Mouse (Mus musculus) thymus, postnatal 36 days (tissue): ENCODE measurements around the gene Rtn4ip1.
"Not testable (repeated sequence)": the region's sequence is repeated elsewhere in the genome, so short reads cannot be mapped to it uniquely, and the experiment has no call there.

Experiments
- DNase-seq, 2 experiments: peaks; one replicate each; pipeline ENCODE4 v3.0.0; 2022; ENCODE audit warnings: mixed read lengths in 2 of 2

Gene Rtn4ip1

DNA sequence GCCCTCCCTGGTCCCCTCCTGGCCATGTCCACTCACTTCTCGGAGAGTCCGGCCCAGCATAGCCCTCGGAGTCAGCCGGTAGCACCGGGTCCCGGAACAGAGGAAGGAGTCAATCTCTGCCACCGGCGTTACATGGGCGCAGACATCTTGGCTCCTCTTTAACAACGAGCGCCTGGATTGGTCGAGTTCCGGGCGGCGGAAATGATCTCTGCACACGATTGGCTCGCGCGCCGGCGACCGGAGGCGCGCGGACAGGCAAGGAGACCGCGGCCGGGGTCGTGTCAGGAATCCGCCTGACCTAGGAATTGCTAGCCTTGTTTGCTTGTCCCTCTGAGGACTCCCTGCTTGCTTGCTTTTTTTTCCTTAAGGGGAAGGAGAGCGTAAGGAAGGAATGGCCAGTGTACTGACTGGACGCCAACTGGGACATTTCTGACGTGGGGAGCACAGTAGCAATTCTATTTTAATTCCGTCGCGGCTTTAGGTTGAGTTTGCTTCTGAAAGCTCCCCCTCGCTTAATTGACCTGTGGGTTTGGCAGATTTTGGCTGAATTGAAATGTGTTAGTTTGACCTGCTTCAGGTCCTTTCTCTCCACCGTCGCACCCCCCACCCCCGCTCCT lies at the start of gene Rtn4ip1, which contains the start of gene Qrsl1:
Gene Rtn4ip1, plus strand, starts transcription at position 230 of the 617 bp plus-strand sequence.
Gene Qrsl1, minus strand, starts transcription at position 168 of the 617 bp plus-strand sequence.
- DNase-seq: peak; percentile 92

DNA sequence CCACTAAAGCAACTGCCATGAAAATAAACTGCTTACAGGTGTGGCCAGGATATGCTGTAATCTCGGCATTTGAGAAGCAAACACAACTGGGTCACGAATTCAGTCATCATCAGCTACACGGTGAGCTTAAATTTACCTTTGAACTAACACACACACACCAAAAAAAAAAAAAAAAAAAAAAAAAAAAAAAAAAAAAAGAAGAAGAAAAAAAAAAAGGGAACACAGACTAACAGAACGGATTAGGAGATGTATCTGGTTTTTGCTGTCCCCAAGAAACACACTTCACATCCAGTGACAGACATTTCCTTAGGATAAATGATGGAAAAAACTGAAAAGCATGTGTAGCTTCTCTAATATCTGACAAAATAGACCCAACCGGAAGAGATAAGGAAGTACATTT lies 49.7 kb upstream of the Rtn4ip1 start:
- no peak for DNase-seq

DNA sequence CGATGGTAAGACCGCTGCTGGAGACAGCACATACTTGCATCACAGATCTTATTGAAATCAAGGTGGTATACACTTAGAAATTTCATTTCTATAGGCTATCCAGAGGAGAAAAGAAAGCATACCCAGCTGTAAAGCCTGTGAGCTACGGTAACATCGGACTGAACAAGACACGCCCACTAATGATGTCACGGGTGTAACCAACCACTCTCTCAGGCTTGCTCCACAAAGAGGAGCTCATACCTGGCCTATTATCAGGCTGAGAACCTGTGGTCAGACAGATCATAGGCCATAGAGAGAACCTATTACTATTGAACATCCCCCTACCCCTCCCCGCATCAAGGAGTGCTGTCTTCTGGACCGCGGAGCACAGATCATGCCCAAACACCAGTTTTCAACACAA lies 45.7 kb upstream of the Rtn4ip1 start:
- DNase-seq: no peak

DNA sequence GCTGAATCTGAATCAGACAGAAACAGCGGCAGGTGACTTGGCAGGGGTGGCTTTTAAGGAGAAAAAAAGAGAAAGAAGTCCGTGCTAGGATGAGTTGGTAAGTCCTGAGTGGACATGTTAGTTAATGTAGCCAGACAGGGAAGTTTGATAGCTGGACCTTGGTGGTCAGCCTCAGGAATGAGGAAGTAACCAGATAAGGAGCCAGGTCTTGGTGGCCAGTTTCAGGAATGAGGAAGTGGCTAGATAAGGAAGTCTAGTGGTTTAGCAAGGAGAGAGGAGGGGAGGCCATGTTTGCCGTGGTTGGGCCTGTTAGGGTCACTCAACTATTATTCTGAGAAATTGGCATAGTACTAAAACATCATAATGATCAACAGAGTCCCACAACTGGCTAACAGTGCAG lies 45.3 kb upstream of the Rtn4ip1 start:
- no peak for DNase-seq

DNA sequence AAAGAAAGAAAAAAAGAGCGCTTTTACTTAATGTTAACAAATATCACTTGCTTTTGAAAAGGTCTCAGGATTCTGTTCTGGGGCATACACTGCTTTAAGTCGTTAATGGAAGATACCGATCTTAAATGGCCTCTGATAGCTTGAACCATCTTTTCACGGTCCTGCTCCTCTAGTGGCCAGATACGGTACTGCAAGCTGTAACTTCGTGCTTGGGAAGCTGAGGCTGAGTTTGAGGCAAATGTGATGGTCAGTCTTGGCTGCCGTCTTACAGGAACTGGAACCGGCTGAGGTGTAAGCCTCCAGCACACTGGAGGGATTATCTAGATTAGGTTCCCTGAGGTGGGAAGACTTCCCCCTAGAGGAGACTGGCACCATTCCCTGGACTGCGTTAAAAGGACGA lies 30.9 kb upstream of the Rtn4ip1 start:
- DNase-seq: peak; percentile 32 to 44

DNA sequence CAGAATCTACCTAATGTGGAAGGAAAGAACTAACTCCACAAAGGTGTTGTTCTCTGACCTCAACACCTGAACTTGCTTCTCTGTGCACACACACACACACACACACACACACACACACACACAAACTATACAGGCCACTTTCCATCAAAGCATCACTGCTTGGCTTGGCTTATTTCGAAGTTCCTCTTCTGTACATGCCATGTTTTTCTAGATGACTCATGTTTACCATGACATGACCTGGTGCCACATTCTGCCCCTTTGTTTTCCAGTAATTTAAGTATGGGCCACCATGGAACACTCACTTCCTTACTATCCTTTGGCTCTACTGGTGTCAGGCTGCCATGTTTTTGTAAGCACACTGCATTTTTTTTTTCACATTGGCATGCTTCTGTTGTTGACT lies 30.1 kb upstream of the Rtn4ip1 start:
- no peak for DNase-seq

DNA sequence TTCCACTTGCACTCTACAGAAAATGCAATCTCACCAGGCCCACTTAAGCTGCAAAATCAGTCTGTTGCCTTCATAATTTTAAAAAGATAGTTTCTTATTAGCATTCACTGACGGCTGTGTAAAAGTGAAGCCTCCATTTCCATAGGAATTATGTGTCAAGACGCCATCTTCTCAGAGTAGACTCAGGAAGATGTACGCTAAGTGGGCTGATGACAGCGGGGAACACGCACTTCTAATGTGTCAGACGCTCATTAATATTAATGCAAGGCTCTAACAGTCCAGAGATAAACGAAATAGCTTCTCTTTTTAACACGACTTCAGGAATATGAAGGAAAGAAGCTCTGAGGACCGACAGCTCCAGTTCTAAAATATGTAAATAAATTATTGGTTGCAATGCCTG lies 13.9 kb upstream of the Rtn4ip1 start:
- no peak for DNase-seq

DNA sequence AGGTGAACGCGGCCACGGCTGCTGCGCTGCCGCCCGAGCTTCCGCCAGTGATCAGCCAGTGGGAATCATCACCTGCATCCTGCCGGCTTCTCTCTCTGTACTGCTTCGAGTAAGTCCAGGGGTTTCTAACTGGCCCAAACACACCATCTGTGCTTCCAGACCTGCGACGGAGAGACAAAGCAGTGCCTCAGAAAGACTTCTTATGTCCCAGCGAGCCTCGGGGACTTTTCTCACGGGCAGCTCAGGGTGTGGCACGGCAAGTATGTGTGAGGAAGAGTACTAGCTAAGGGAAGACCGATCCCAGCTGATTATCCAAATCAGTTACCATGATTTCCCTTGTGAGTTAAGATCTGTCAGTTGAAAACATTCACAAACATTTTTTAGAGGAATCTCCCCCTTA lies 12.6 kb upstream of the Rtn4ip1 start:
- DNase-seq: no peak

DNA sequence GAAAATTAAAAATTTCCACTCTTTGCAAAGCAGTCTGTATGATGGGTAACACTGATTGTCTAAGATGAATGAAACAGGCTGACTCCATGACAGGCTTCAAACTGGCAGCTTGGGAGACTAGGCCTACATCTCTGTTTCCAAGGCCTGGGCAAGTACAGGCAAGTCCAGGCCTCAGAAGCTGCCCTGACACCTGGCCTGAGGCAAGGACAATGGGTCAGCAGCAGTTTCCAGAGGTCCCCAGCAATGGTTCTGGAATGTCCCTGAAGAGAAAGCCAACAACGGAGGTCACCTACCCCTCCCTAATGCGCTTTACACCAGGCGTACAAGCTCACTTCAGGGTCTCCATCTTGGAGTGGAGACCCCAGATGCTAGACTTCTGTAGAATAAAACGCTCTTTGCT lies 8.6 kb upstream of the Rtn4ip1 start:
- no peak for DNase-seq

DNA sequence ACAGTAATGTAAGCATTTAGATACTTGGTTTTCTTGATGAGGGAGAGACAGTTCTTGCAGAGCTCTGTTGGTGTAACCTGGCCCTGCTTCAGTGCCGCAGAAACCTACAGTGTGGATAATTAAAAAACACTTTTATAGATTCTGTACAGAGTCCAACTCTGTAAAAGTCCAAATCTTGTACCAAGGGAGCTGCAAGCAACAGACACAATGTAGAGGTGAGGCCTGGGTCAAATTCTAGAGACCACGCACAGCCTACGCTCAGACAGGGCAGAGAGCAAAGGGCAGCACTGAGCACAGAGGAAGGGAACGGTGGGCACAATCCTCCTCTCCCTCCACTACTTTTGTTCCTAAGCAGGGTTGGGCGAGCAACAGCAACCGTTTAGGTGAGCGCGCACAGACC lies 5.5 kb upstream of the Rtn4ip1 start:
- no peak for DNase-seq

DNA sequence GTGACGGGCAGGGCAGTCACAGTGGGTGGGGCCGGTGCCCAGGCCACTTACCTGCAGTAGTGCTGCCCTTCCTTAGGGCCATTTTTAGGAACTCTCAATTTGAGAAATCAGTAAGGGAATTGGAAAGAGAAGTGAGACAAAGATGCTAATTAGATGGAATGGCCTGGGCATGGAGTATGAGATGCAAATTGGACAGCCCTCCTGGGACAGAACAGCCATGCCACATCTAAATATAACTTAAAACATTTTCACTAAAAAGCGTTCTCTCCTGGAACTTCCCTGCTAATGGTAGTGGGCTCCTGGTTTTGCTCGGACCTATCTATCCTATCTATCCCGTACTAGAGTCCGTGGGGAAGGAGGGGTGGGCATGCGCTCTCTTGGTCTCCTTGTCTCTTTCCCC lies 3.3 kb upstream of the Rtn4ip1 start:
- DNase-seq: no peak

DNA sequence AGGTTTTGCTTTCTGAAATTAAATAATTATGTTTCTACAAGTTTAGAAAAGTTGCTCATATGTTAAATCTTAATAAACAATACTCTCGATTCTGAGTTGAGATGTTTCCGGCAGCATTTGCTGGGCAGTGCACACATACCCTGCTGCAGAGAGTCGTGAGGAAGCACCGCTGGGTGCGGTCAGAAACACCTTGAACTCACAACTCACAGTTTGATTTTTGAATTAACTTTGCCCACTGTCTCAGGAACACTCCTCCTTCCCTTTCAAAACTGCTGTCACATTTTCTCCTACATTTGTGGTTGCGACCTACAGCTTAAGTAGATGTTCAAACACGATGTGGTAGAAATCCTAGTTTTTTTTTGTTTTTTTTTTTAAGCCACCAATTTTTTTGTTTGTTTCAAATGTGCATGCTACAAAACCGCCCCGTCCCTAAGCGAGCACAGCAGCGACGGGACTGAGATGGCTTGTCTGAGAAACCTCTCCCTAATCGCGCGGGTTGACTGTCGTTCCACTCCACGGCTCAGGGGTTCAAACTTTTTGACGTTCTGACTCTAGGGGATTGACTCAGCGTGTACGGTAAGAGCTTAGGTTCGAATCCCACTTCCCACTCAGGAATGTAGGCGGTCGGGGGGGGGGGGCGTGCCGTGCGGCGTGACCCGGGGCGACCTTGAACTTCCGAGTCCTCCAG lies 580 bp upstream of the Rtn4ip1 start:
- no peak for DNase-seq

DNA sequence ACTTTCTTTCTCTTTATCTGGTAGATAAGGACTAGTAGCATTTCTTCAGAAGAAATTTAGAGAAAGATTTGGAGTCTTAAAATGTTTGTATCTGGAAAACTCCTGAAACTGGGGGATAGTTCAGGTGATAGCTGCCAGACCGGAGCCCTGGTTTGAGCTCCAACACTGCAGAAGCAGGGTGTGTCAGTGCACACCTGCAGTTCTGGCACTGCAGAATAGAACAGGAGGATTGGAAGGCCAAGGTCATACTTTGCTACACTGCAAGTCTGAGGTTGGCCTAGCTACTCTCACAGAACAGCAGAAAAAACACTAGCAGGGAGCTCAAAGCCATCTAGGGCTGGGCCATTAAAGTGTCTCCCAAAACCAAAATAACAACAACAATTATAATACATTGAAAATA lies 3.0 kb downstream of the Rtn4ip1 start:
- no peak for DNase-seq

DNA sequence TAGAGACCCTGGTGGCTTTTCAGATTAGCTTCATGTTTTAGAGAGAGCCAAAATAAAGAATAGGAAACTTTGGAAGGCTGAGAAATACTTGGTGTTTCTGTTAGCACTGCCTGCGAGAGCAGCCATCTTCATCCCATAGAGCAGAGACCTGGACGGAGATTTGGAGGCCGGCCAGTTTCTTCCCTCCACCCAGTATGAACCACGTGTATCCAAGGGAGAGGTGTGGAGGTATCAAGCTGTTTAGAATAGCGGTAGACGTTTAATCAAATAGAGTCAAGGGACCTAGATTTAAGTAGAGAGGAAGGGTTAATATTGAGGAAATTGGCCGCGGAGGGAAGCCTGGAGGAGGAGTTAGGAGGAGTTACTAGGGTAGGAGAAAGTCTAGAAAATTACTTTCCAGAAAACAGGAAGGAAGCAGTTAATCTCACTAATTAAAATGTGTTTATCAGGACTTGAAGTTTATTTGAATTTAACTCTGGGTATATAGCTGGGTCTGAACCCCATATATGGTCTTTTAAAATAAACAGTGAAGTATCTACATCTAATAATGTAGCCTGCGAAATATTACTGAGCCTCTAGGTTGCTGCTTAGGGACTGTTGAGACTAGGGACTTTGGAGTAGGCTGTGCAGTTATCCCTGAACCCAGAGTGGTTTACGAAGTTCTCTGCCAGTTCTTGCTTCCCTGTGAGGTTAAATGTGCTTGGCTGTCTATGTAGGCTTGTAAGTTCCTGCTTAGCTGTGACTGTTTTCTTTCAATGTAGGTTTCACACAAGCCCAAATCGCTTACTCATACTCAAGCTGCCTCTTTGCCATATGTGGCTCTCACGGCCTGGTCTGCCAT lies 8.6 kb downstream of the Rtn4ip1 start:
- no peak for DNase-seq

DNA sequence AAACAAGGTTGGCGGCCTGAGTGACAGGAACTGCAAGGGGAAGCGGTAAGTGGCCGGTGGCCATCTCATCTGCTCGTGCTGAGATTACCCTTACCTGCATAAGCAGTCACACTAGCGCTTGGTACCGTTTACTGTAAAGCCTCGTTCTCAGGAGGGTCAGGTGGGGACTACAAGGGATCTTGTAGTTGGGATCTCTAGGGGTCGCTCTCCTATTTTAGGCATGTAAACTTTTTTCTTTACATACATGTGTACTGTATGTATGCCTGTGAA lies 9.2 kb downstream of the Rtn4ip1 start:
- DNase-seq: no peak

DNA sequence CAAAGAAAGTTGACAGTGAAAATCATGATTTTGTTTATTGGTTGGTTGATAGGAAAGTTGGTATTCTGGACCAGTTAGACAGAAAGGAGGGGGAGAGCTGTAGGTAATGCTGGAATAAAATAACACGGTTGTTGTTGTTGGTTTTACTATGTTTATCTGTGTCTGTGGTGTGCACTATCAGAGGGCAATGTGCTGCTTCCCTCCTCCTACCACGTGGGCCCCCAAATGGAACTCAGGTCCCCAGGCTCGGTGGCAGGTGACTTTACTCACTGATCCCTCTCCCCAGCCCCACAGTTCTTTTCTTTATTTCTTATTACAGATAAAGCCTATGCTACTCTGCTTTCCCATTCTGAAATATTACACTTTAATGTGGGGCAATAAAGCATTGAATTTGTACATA lies 10.6 kb downstream of the Rtn4ip1 start:
- DNase-seq: no peak

DNA sequence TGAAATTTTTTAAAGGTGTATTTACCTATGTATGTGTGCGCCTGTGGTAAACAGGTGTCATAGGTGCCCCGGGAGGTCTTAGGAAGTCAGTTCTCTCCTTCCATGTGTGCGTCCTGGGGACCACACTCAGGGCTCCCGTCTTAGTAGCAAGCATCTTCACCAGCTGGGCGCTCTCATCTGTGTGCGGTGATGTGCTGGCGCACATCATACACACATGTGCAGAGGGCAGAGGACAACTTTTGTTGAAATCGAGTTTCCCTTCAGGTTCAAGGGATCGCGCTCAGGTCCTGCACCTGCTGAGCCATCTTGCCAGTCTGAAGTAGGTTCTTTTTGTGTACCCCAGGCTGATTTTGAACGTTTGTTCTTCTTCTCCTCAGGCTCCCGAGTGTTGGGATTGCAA lies 14.6 kb downstream of the Rtn4ip1 start:
- DNase-seq: no peak

DNA sequence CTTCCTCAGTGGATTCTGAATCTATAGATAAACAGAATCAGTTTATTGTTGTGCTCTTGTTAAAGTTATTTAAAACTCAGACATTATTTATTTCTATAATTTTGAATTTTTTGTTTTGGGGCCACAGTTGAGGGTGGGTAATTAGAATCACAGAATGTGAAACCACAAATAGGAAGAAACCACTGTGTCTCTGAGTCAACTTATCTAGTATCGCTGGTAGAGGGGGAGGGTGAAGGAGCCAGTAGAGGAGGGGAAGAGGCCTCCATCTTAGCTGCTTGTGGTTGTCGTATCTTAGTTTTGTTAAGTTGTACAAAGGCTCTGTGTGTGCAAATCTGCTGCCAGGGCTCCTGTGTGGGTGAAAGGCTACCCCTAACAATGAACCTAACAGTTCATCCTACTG lies 15.1 kb downstream of the Rtn4ip1 start:
- no peak for DNase-seq

DNA sequence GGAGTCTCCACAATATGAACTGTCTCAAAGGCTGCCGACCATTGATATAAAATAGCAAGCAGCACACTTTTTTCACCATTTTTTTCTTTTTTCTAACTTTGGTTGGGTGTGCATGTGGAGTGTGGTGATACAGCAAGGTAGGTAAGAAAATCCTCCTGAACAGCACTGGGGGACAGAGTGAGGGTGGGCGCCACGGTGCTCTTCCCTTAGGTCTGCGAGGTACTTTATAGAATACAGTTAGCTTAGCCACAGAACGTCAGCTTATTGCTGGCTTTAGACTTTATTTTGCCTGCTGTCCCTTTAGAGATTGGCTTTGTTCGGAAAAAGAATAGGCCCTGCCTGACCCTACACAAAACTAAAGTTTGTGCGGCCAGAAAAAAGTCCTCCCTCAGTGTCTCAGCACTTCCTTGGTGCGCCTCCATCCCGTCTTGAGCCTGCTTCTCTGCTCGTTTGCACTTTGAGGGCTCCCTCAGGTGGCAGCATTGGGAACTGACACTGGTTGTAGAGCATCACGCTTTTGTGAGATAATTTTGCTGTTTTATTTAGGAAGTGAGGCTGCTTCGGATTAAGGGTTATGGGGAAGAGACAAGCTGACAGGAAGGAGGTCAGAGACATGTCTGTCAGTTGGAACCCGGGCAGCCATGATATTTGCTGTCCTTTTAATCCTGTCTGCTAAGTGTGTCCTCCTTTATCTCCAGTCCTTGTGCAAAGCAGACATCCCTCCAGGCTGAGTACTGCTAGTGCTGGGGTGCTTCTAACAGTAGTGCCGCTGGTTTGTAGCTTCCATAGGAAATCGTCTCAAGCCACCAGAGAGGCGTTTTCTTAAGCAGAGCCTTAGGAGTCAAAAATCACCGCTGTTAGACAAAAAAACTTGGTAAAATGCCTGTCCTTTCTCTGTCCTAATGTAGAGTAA lies 17.3 kb downstream of the Rtn4ip1 start:
- peak; percentile 82 to 86 for DNase-seq

DNA sequence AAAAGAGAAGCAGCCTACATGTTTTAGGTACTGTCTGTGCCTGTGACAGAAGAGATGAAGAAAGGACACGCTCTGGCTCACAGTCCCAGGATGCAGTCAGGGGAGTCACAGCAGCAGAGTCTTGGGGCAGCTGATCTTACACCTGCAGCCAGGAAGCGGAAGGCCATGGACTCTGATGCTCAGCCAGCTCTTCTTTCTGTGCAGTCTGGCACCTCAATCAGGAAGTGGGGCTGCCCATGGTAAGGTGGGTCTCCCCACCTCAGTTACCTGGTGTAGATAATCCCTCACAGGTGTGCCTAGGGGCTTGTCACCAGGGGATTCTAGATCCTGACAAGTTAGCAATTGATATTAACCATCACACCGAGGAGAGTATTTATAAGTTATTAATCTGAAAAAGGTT lies 21.5 kb downstream of the Rtn4ip1 start:
- DNase-seq: no peak

DNA sequence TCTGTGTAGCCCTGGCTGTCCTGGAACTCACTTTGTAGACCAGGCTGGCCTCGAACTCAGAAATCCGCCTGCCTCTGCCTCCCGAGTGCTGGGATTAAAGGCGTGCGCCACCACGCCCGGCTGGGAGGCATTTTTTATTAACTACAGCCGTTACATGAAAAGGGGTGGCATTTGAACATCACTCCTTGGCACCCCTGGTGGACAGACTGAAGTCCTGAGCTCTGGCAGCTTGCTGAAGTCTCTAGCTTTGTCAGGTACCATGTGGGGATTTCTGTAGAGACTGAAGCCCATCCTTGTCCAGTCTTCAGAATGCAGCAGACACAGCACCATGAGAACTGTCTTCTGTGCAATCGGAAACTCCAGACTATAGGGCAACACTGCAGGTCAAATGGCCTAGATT lies 24.2 kb downstream of the Rtn4ip1 start:
- not testable (repeated sequence) for DNase-seq

DNA sequence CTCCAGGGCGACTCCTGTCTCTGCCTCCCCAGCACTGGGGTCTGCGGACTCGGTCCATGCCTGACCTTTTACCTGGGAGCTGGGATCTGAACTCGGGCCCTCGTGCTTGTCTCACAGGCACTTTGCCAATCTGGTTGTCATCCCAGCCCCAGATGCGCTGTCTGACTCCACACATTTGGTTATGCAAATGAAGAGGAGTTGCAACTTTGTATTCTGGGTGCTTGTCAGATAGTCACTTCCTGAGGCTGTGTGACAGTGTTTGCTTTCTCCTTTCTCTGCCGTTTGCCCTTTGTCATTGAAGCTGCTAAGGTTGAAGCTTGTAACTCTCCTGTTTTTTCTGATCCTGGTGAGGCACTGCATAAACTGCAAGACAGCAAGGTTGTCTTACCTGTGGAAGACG lies 26.1 kb downstream of the Rtn4ip1 start:
- no peak for DNase-seq

DNA sequence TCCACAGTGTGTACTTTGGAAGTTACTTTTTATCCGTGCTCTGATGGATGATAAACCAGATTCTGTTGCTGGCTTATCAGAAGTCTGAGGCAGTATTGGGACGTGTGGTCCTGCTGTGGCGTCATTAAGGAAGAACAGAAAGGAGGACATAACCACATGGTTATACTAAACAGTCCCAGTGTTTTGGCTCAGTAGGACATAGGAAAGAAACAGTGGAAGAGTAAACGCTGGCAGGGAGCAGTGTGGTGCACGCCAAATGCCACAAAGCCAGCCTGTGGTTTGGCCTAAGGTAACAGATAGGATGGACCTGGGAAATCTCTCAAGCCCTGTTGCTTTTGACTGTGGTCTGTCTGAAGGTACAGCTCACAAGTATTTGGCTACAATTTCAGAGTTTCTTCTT lies 27.0 kb downstream of the Rtn4ip1 start:
- no peak for DNase-seq
